Mouse (Mus musculus): ENCODE measurements around the gene Kcnk1. TPM values are rescaled to one million over a fixed set of nuclear protein-coding genes. Genes with fewer than 3 reads are reported as not detected.

Gene Kcnk1
- total RNA-seq, 2 experiments from 2014 or later = not detected

- no peak for ATAC-seq (replicated peaks; ENCODE audit: poor library complexity, severe bottlenecking)
These were observed 1.3 kb upstream of the Kcnk1 start for GRCm38 (mm10) chr8:125993636-125994035.

- ATAC-seq (replicated peaks; ENCODE audit: poor library complexity, severe bottlenecking) = no peak
These were observed 1.3 kb downstream of the Kcnk1 start for GRCm38 (mm10) chr8:125996031-125996839.

GRCm38 (mm10) chr8:125996980-125997379 is 2.0 kb downstream of the Kcnk1 start:
- no peak for ATAC-seq (replicated peaks; ENCODE audit: poor library complexity, severe bottlenecking)

- no peak for ATAC-seq (replicated peaks; ENCODE audit: poor library complexity, severe bottlenecking)
These were observed 2.6 kb downstream of the Kcnk1 start for GRCm38 (mm10) chr8:125997550-125997949.

GRCm38 (mm10) chr8:125999842-126000395 is 4.9 kb downstream of the Kcnk1 start:
- no peak for ATAC-seq (replicated peaks; ENCODE audit: poor library complexity, severe bottlenecking)

- no peak for ATAC-seq (replicated peaks; ENCODE audit: poor library complexity, severe bottlenecking)
These were observed 8.6 kb downstream of the Kcnk1 start for GRCm38 (mm10) chr8:126003546-126003945.

- no peak for ATAC-seq (replicated peaks; ENCODE audit: poor library complexity, severe bottlenecking)
These were observed 10.0 kb downstream of the Kcnk1 start for GRCm38 (mm10) chr8:126004953-126005352.

GRCm38 (mm10) chr8:126006310-126006990 is 11.5 kb downstream of the Kcnk1 start:
- no peak for ATAC-seq (replicated peaks; ENCODE audit: poor library complexity, severe bottlenecking)

- ATAC-seq (replicated peaks; ENCODE audit: poor library complexity, severe bottlenecking) = no peak
These were observed 12.8 kb downstream of the Kcnk1 start for GRCm38 (mm10) chr8:126007538-126008330.

- ATAC-seq (replicated peaks; ENCODE audit: poor library complexity, severe bottlenecking) = no peak
These were observed 14.0 kb downstream of the Kcnk1 start for GRCm38 (mm10) chr8:126008945-126009344.

GRCm38 (mm10) chr8:126010900-126011299 is 15.9 kb downstream of the Kcnk1 start:
- ATAC-seq (replicated peaks; ENCODE audit: poor library complexity, severe bottlenecking) = no peak

- no peak for ATAC-seq (replicated peaks; ENCODE audit: poor library complexity, severe bottlenecking)
These were observed 17.4 kb downstream of the Kcnk1 start for GRCm38 (mm10) chr8:126012334-126012733.

GRCm38 (mm10) chr8:126013646-126014045 is 18.7 kb downstream of the Kcnk1 start:
- no peak for ATAC-seq (replicated peaks; ENCODE audit: poor library complexity, severe bottlenecking)

- ATAC-seq (replicated peaks; ENCODE audit: poor library complexity, severe bottlenecking) = no peak
These were observed 27.0 kb downstream of the Kcnk1 start for GRCm38 (mm10) chr8:126021932-126022331.

GRCm38 (mm10) chr8:126023706-126024305 is 28.8 kb downstream of the Kcnk1 start:
- no peak for ATAC-seq (replicated peaks; ENCODE audit: poor library complexity, severe bottlenecking)

GRCm38 (mm10) chr8:126024891-126025290 is 29.9 kb downstream of the Kcnk1 start:
- no peak for ATAC-seq (replicated peaks; ENCODE audit: poor library complexity, severe bottlenecking)

GRCm38 (mm10) chr8:126026121-126026520 is 31.2 kb downstream of the Kcnk1 start:
- ATAC-seq (replicated peaks; ENCODE audit: poor library complexity, severe bottlenecking) = no peak

- peak; percentile 58 for ATAC-seq (replicated peaks; ENCODE audit: poor library complexity, severe bottlenecking)
These were observed 31.6 kb downstream of the Kcnk1 start for GRCm38 (mm10) chr8:126026584-126026983.

GRCm38 (mm10) chr8:126027486-126027885 is 32.5 kb downstream of the Kcnk1 start:
- no peak for ATAC-seq (replicated peaks; ENCODE audit: poor library complexity, severe bottlenecking)

GRCm38 (mm10) chr8:126028941-126029340 is 34.0 kb downstream of the Kcnk1 start:
- no peak for ATAC-seq (replicated peaks; ENCODE audit: poor library complexity, severe bottlenecking)
